Mouse (Mus musculus) intestine, postnatal 0 days (tissue): Measurements from ENCODE around the gene Rsad1. TPM values are rescaled to one million over a fixed set of nuclear protein-coding genes. Genes with fewer than 3 reads are reported as not detected.

Experiments
- ATAC-seq: fragments of 200-750 bp; cut with Nextera tagmentation; 2 replicates; pipeline ENCODE4 v1.8.0; 2017; ENCODE audit warnings: mild to moderate bottlenecking, moderate TSS enrichment, moderate library complexity
- H3K27ac ChIP-seq: fragments of 300-500 bp; sonication (generic); 2 replicates; pipeline ENCODE4 v1.5.1; 2014; ENCODE audit warnings: mild to moderate bottlenecking, low read depth, low read length, moderate library complexity
- H3K27me3 ChIP-seq: fragments of 300-500 bp; sonication (generic); replicated peaks from 2 replicates; pipeline ENCODE4 v1.6.1; 2014; ENCODE audit warnings: low read length, mixed read lengths; ENCODE audit not compliant: control insufficient read depth, insufficient read depth
- H3K36me3 ChIP-seq: fragments of 300-500 bp; sonication (generic); 2 replicates; pipeline ENCODE4 v1.6.1; 2014; ENCODE audit warnings: mild to moderate bottlenecking, moderate library complexity; ENCODE audit not compliant: control insufficient read depth, insufficient read depth
- H3K4me1 ChIP-seq: fragments of 300-500 bp; sonication (generic); replicated peaks from 2 replicates; pipeline ENCODE4 v1.6.1; 2014; ENCODE audit warnings: antibody characterized with exemption, low read length, mixed read lengths; ENCODE audit not compliant: control insufficient read depth, insufficient read depth
- H3K4me2 ChIP-seq: fragments of 300-500 bp; sonication (generic); replicated peaks from 2 replicates; pipeline ENCODE4 v1.6.1; 2014; ENCODE audit warnings: low read depth, mild to moderate bottlenecking, moderate library complexity
- H3K4me3 ChIP-seq: fragments of 300-500 bp; sonication (generic); 2 replicates; pipeline ENCODE4 v1.5.1; 2014; ENCODE audit warnings: low read depth, low read length
- H3K9ac ChIP-seq: fragments of 300-500 bp; sonication (generic); 2 replicates; pipeline ENCODE4 v1.6.1; 2014; ENCODE audit warnings: mild to moderate bottlenecking, low read depth, low read length
- H3K9me3 ChIP-seq: fragments of 300-500 bp; sonication (generic); 2 replicates; pipeline ENCODE4 v1.6.1; 2016; ENCODE audit warnings: mixed run types; ENCODE audit not compliant: control insufficient read depth
- CTCF ChIP-seq: sonication (generic); IDR thresholded peaks from 2 replicates; pipeline ENCODE4 v1.5.1; 2016; ENCODE audit warnings: low read depth, mild to moderate bottlenecking, control low read depth, antibody characterized with exemption, moderate library complexity
- WGBS: fragments of 180-500 bp; shearing (Covaris S2); extraction: QIAGEN DNeasy Blood & Tissue Kit; methylation state at CpG from one replicate; pipeline ENCODE4 v1.1.7; 2014; 5-methylcytosine and 5-hydroxymethylcytosine counted together
- polyA plus RNA-seq: library from polyadenylated mRNA; unstranded; fragments of >200 nt; fragmentation: Nextera tagmentation; extraction: Ambion mirVana; gene quantifications from 2 replicates; pipeline ENCODE4 v1.2.1, GENCODE M21; 2015

Rsad1 gene
- polyA plus RNA-seq, 1 experiment from 2014 or later: 1.2 TPM

GRCm38 (mm10) chr11:94544422-94544821 lies 4.6 kb downstream of the Rsad1 start:
- Histone ChIP-seq H3K36me3 (peaks cover 3% of the 10 kb centered on the region; the same call in 1 of the 2 replicates), H3K27ac (no peak overlapping the region), H3K4me3 (no peak overlapping the region), H3K4me1 (no peaks in the 10 kb centered on the region), H3K9ac (no peak overlapping the region), H3K27me3 (no peaks in the 10 kb centered on the region), H3K9me3 (no peaks in the 10 kb centered on the region), H3K4me2 (peak overlapping the region; percentile 45)
- no peak for ATAC-seq
- WGBS: 62% methylated on average over 18 of the region's 18 CpGs
- TF ChIP-seq CTCF: no peak

- Histone ChIP-seq H3K36me3 (peaks cover 3% of the 10 kb centered on the region; the same call in 1 of the 2 replicates), H3K9me3 (no peaks in the 10 kb centered on the region), H3K4me3 (no peak overlapping the region), H3K27me3 (no peaks in the 10 kb centered on the region), H3K27ac (no peak overlapping the region), H3K4me2 (peak overlapping the region; percentile 45), H3K4me1 (no peaks in the 10 kb centered on the region), H3K9ac (no peak overlapping the region)
- 29% methylated on average over 9 of the region's 9 CpGs for WGBS
- ATAC-seq: peak; percentile 12; the same call in 1 of the 2 replicates
- peak; percentile 94 for TF ChIP-seq CTCF
Observed at GRCm38 (mm10) chr11:94543932-94544331, 5.1 kb downstream of the Rsad1 start.

GRCm38 (mm10) chr11:94543344-94543743 lies 5.7 kb downstream of the Rsad1 start:
- ATAC-seq: no peak
- H3K27ac ChIP-seq: no peak overlapping the region
- no peak overlapping the region for H3K9ac ChIP-seq
- H3K36me3 ChIP-seq: peaks cover 3% of the 10 kb centered on the region; the same call in 1 of the 2 replicates
- no peaks in the 10 kb centered on the region for H3K4me1 ChIP-seq
- no peak for TF ChIP-seq CTCF
- WGBS: 86% methylated on average over 12 of the region's 12 CpGs
- H3K4me2 ChIP-seq: no peak overlapping the region
- no peaks in the 10 kb centered on the region for H3K27me3 ChIP-seq
- no peaks in the 10 kb centered on the region for H3K9me3 ChIP-seq
- H3K4me3 ChIP-seq: no peak overlapping the region

DNA sequence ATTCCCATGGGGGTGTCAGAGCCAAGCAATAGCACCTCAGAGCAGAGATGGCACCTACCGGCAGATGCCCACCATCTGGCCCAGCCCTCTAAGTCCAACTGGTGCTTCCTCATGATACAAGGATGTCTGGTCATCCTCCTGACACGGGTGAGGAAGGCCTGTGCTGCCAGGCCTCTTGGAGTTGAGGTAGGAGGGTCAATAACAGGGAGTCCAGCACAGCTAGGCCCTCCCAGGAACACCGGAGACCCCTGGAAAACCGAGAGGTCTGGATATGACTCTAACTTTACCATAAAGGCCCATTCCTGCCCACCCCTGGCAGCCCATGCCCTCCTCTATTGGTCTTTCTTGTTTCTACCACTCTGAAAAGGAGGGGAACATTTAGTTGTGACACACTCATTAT lies 6.7 kb downstream of the Rsad1 start:
- no peak for ATAC-seq
- Histone ChIP-seq H3K27ac (no peak overlapping the region), H3K36me3 (peaks cover 3% of the 10 kb centered on the region; the same call in 1 of the 2 replicates), H3K4me2 (no peak overlapping the region), H3K9ac (no peak overlapping the region), H3K9me3 (no peaks in the 10 kb centered on the region), H3K4me1 (no peaks in the 10 kb centered on the region), H3K4me3 (no peak overlapping the region), H3K27me3 (no peaks in the 10 kb centered on the region)
- WGBS: 79% methylated on average over 4 of the region's 4 CpGs
- no peak for TF ChIP-seq CTCF

DNA sequence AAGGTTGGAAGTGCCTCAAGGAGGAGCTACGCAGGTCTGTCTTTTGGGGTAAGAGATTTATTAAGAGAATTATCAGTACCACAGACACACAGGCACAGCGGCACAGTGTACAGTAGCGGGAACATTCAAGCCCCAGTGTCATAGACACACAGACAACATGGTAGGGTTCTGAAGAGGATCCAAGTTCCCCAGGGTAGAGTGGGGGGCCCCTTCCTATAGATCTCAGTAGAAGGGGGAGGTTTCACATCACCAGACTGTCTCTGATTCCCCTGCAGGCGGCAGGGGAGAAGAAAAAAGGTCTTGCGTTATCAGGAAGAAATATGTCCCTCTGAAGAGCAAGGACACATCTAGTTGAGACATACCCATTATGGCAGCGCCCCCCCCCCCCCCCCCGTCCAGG lies 9.3 kb downstream of the Rsad1 start:
- H3K9ac ChIP-seq: no peak overlapping the region
- H3K27me3 ChIP-seq: no peaks in the 10 kb centered on the region

DNA sequence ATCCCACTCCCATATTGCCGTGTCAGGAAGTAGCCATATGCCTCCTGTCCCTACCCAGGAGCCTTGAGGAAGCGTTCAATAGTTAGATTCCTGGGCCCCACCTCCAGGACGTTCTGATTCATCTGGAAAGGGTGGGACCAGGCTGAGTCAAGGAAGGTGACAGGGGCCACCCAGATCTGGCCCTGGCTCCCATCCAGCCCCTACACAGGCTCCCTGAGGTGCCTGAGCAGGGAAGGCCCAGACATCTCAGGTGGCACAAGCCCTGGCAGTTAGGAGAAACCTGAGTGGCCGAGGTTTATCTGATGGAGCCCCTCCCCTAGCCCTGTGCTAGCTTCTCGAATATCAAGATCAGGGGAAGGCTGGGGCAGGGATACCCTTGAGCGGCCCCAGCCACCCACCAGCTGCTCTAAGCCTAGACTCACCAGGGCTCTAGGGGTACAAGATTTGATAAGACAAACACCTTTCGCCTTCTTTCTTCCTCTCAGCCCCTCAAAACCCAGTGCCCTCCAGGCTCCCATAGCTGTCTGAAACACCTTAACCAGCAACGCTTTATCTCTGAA lies 10.2 kb downstream of the Rsad1 start:
- no peak for TF ChIP-seq CTCF
- WGBS: 54% methylated on average over 8 of the region's 8 CpGs

More for the DNA sequence above, 9.3 kb downstream of the Rsad1 start:
- Histone ChIP-seq H3K4me1 (no peaks in the 10 kb centered on the region), H3K4me3 (no peak overlapping the region), H3K27ac (no peak overlapping the region), H3K9me3 (no peaks in the 10 kb centered on the region), H3K36me3 (peaks cover 3% of the 10 kb centered on the region; the same call in 1 of the 2 replicates), H3K4me2 (no peak overlapping the region)
- no peak for ATAC-seq
- 85% methylated on average over 7 of the region's 7 CpGs for WGBS
- no peak for TF ChIP-seq CTCF

More for the DNA sequence above, 10.2 kb downstream of the Rsad1 start:
- Histone ChIP-seq H3K36me3 (peaks cover 3% of the 10 kb centered on the region; the same call in 1 of the 2 replicates), H3K9me3 (no peaks in the 10 kb centered on the region), H3K4me3 (no peak overlapping the region), H3K27me3 (no peaks in the 10 kb centered on the region), H3K4me2 (no peak overlapping the region), H3K27ac (no peak overlapping the region), H3K4me1 (no peaks in the 10 kb centered on the region), H3K9ac (no peak overlapping the region)
- ATAC-seq: 0 out of 2 replicates have a peak, but pooled peaks have one; percentile 34
